Mouse (Mus musculus): ENCODE data around the gene Ctxn1. TPM values are rescaled to one million over a fixed set of nuclear protein-coding genes. Genes with fewer than 3 reads are reported as not detected.

Ctxn1 gene
- polyA plus RNA-seq, 1 experiment from 2014 or later = 236 TPM

GRCm38 (mm10) chr8:4245061-4245460, 14.0 kb downstream of the Ctxn1 start:
- H3K36me3 ChIP-seq (ENCODE audit: control insufficient read depth, insufficient read depth, low read length) = peaks cover 86% of the 10 kb centered on the region

GRCm38 (mm10) chr8:4239193-4239890, 19.7 kb downstream of the Ctxn1 start:
- WGBS = 15% methylated on average over 19 of the region's 19 CpGs
- ATAC-seq = no peak
- peak overlapping the region; percentile 75 for H3K4me3 ChIP-seq (ENCODE audit: low read depth, low read length)

More at GRCm38 (mm10) chr8:4245061-4245460, 14.0 kb downstream of the Ctxn1 start:
- Histone ChIP-seq H3K4me3 (ENCODE audit: low read depth, low read length) (no peak overlapping the region), H3K27me3 (replicated peaks; ENCODE audit: control insufficient read depth, insufficient read depth, low read length) (no peaks in the 10 kb centered on the region), H3K4me1 (ENCODE audit: control insufficient read depth, insufficient read depth, low read length) (peaks cover 7% of the 10 kb centered on the region), H3K27ac (ENCODE audit: low read depth, low read length) (no peak overlapping the region), H3K4me2 (ENCODE audit: low read length) (no peak overlapping the region), H3K9ac (ENCODE audit: low read length) (no peak overlapping the region), H3K9me3 (replicated peaks; ENCODE audit: control insufficient read depth, low read length) (no peaks in the 10 kb centered on the region)
- DNase-seq (ENCODE audit: low spot score) (no peak), ATAC-seq (no peak)
- 91% methylated on average over 5 of the region's 5 CpGs for WGBS

GRCm38 (mm10) chr8:4238434-4239192, 20.5 kb downstream of the Ctxn1 start, which contains the start of the genes Map2k7 and Gm49320:
Gene Map2k7, plus strand, starts transcription at chr8:4238740.
Gene Gm49320, plus strand, starts transcription at chr8:4238865.
- Histone ChIP-seq H3K9me3 (replicated peaks; ENCODE audit: control insufficient read depth, low read length) (no peaks in the 10 kb centered on the region), H3K27me3 (replicated peaks; ENCODE audit: control insufficient read depth, insufficient read depth, low read length) (no peaks in the 10 kb centered on the region), H3K4me1 (ENCODE audit: control insufficient read depth, insufficient read depth, low read length) (peaks cover 17% of the 10 kb centered on the region), H3K36me3 (ENCODE audit: control insufficient read depth, insufficient read depth, low read length) (peaks cover 30% of the 10 kb centered on the region), H3K27ac (ENCODE audit: low read depth, low read length) (peak within 1 kb of the TSS; percentile 93), H3K9ac (ENCODE audit: low read length) (peak within 1 kb of the TSS; percentile 82), H3K4me3 (ENCODE audit: low read depth, low read length) (peak within 1 kb of the TSS; percentile 75), H3K4me2 (ENCODE audit: low read length) (peak within 1 kb of the TSS; percentile 90)
- WGBS = under 1% methylated on average over 65 of the region's 71 CpGs
- peak; percentile 100 for DNase-seq (ENCODE audit: low spot score)
- ATAC-seq = peak; percentile 95

More at GRCm38 (mm10) chr8:4239193-4239890, 19.7 kb downstream of the Ctxn1 start:
- Histone ChIP-seq H3K27ac (ENCODE audit: low read depth, low read length) (peak overlapping the region; percentile 93), H3K4me2 (ENCODE audit: low read length) (peak overlapping the region; percentile 90), H3K9ac (ENCODE audit: low read length) (peak overlapping the region; percentile 82), H3K36me3 (ENCODE audit: control insufficient read depth, insufficient read depth, low read length) (peaks cover 37% of the 10 kb centered on the region), H3K27me3 (replicated peaks; ENCODE audit: control insufficient read depth, insufficient read depth, low read length) (no peaks in the 10 kb centered on the region), H3K9me3 (replicated peaks; ENCODE audit: control insufficient read depth, low read length) (no peaks in the 10 kb centered on the region), H3K4me1 (ENCODE audit: control insufficient read depth, insufficient read depth, low read length) (peaks cover 17% of the 10 kb centered on the region)
- DNase-seq (ENCODE audit: low spot score) = no peak

- Histone ChIP-seq H3K9ac (ENCODE audit: low read length) (peak overlapping the region; percentile 82), H3K4me1 (ENCODE audit: control insufficient read depth, insufficient read depth, low read length) (peaks cover 17% of the 10 kb centered on the region), H3K27ac (ENCODE audit: low read depth, low read length) (peak overlapping the region; percentile 93), H3K36me3 (ENCODE audit: control insufficient read depth, insufficient read depth, low read length) (peaks cover 23% of the 10 kb centered on the region), H3K4me2 (ENCODE audit: low read length) (peak overlapping the region; percentile 76), H3K4me3 (ENCODE audit: low read depth, low read length) (peak overlapping the region; percentile 75), H3K27me3 (replicated peaks; ENCODE audit: control insufficient read depth, insufficient read depth, low read length) (no peaks in the 10 kb centered on the region), H3K9me3 (replicated peaks; ENCODE audit: control insufficient read depth, low read length) (no peaks in the 10 kb centered on the region)
- WGBS = 18% methylated on average over 15 of the region's 15 CpGs
- ATAC-seq (no peak), DNase-seq (ENCODE audit: low spot score) (no peak)
These were observed 21.1 kb downstream of the Ctxn1 start for GRCm38 (mm10) chr8:4237814-4238433.

- no peak overlapping the region for H3K9ac ChIP-seq (ENCODE audit: low read length)
- no peaks in the 10 kb centered on the region for H3K9me3 ChIP-seq (replicated peaks; ENCODE audit: control insufficient read depth, low read length)
- H3K4me1 ChIP-seq (ENCODE audit: control insufficient read depth, insufficient read depth, low read length) = no peaks in the 10 kb centered on the region
- DNase-seq (ENCODE audit: low spot score) = no peak
- H3K27me3 ChIP-seq (replicated peaks; ENCODE audit: control insufficient read depth, insufficient read depth, low read length) = no peaks in the 10 kb centered on the region
- no peak overlapping the region for H3K4me2 ChIP-seq (ENCODE audit: low read length)
- WGBS = 65% methylated on average over 10 of the region's 10 CpGs
- no peak for ATAC-seq
- no peak overlapping the region for H3K27ac ChIP-seq (ENCODE audit: low read depth, low read length)
- H3K4me3 ChIP-seq (ENCODE audit: low read depth, low read length) = no peak overlapping the region
- no peaks in the 10 kb centered on the region for H3K36me3 ChIP-seq (ENCODE audit: control insufficient read depth, insufficient read depth, low read length)
These were observed 28.3 kb downstream of the Ctxn1 start for GRCm38 (mm10) chr8:4230612-4231351.

- Histone ChIP-seq H3K4me2 (ENCODE audit: low read length) (no peak overlapping the region), H3K27ac (ENCODE audit: low read depth, low read length) (no peak overlapping the region), H3K27me3 (replicated peaks; ENCODE audit: control insufficient read depth, insufficient read depth, low read length) (no peaks in the 10 kb centered on the region), H3K4me3 (ENCODE audit: low read depth, low read length) (no peak overlapping the region), H3K9ac (ENCODE audit: low read length) (no peak overlapping the region), H3K9me3 (replicated peaks; ENCODE audit: control insufficient read depth, low read length) (no peaks in the 10 kb centered on the region), H3K36me3 (ENCODE audit: control insufficient read depth, insufficient read depth, low read length) (no peaks in the 10 kb centered on the region), H3K4me1 (ENCODE audit: control insufficient read depth, insufficient read depth, low read length) (no peaks in the 10 kb centered on the region)
- WGBS = 80% methylated on average over 5 of the region's 5 CpGs
- ATAC-seq = no peak
- DNase-seq (ENCODE audit: low spot score) = no peak
These were observed 29.3 kb downstream of the Ctxn1 start for GRCm38 (mm10) chr8:4229784-4230183.

- DNase-seq (ENCODE audit: low spot score) (no peak), ATAC-seq (no peak)
- WGBS = 97% methylated on average over 4 of the region's 4 CpGs
These were observed 31.2 kb downstream of the Ctxn1 start for GRCm38 (mm10) chr8:4227919-4228318.

GRCm38 (mm10) chr8:4226739-4227347, 32.2 kb downstream of the Ctxn1 start, which contains the start of gene Lrrc8e:
Gene Lrrc8e, plus strand, starts transcription at chr8:4226827.
- Histone ChIP-seq H3K9ac (ENCODE audit: low read length) (0 out of 2 replicates have a peak within 1 kb of the TSS, but pooled peaks have one; percentile 17), H3K4me2 (ENCODE audit: low read length) (peak within 1 kb of the TSS; percentile 39), H3K36me3 (ENCODE audit: control insufficient read depth, insufficient read depth, low read length) (no peaks in the 10 kb centered on the region), H3K4me1 (ENCODE audit: control insufficient read depth, insufficient read depth, low read length) (no peaks in the 10 kb centered on the region), H3K27ac (ENCODE audit: low read depth, low read length) (no peak within 1 kb of the TSS), H3K27me3 (replicated peaks; ENCODE audit: control insufficient read depth, insufficient read depth, low read length) (no peaks in the 10 kb centered on the region), H3K9me3 (replicated peaks; ENCODE audit: control insufficient read depth, low read length) (no peaks in the 10 kb centered on the region), H3K4me3 (ENCODE audit: low read depth, low read length) (no peak within 1 kb of the TSS)
- ATAC-seq = peak; percentile 40; the same call in 1 of the 2 replicates
- no peak for DNase-seq (ENCODE audit: low spot score)
- WGBS = 4% methylated on average over 33 of the region's 33 CpGs

More at GRCm38 (mm10) chr8:4227919-4228318, 31.2 kb downstream of the Ctxn1 start:
- no peaks in the 10 kb centered on the region for H3K27me3 ChIP-seq (replicated peaks; ENCODE audit: control insufficient read depth, insufficient read depth, low read length)
- H3K4me2 ChIP-seq (ENCODE audit: low read length) = no peak overlapping the region
- H3K4me3 ChIP-seq (ENCODE audit: low read depth, low read length) = no peak overlapping the region
- no peaks in the 10 kb centered on the region for H3K9me3 ChIP-seq (replicated peaks; ENCODE audit: control insufficient read depth, low read length)
- H3K4me1 ChIP-seq (ENCODE audit: control insufficient read depth, insufficient read depth, low read length) = no peaks in the 10 kb centered on the region
- no peak overlapping the region for H3K9ac ChIP-seq (ENCODE audit: low read length)
- H3K27ac ChIP-seq (ENCODE audit: low read depth, low read length) = no peak overlapping the region
- H3K36me3 ChIP-seq (ENCODE audit: control insufficient read depth, insufficient read depth, low read length) = no peaks in the 10 kb centered on the region

Data from forebrain, embryonic 14.5 days (tissue).